Mouse (Mus musculus) stomach, postnatal 0 days (tissue): ENCODE data around the gene Fsip1. TPM values are rescaled to one million over a fixed set of nuclear protein-coding genes. Genes with fewer than 3 reads are reported as not detected.

Source experiments
- ATAC-seq: fragments of 200-750 bp; cut with Nextera tagmentation; 2 replicates; pipeline ENCODE4 v1.8.0; 2017; ENCODE audit not compliant: low FRiP score, low TSS enrichment
- DNase-seq: peaks from one replicate; pipeline ENCODE4 v3.0.0-alpha.2; 2016; ENCODE audit warnings: low spot score
- H3K27ac ChIP-seq: fragments of 300-500 bp; sonication (generic); replicated peaks from 2 replicates; pipeline ENCODE4 v1.5.1; 2014; ENCODE audit warnings: mild to moderate bottlenecking, control low read depth
- H3K27me3 ChIP-seq: fragments of 300-500 bp; sonication (generic); 2 replicates; pipeline ENCODE4 v1.6.1; 2014; ENCODE audit warnings: low read length; ENCODE audit not compliant: control insufficient read depth, insufficient read depth
- H3K36me3 ChIP-seq: fragments of 300-500 bp; sonication (generic); 2 replicates; pipeline ENCODE4 v1.6.1; 2014; ENCODE audit warnings: low read length, mixed read lengths; ENCODE audit not compliant: control insufficient read depth, insufficient read depth
- H3K4me1 ChIP-seq: fragments of 300-500 bp; sonication (generic); replicated peaks from 2 replicates; pipeline ENCODE4 v1.6.1; 2014; ENCODE audit warnings: antibody characterized with exemption; ENCODE audit not compliant: control insufficient read depth, insufficient read depth
- H3K4me2 ChIP-seq: fragments of 300-500 bp; sonication (generic); replicated peaks from 2 replicates; pipeline ENCODE4 v1.6.1; 2014; ENCODE audit warnings: low read depth, mild to moderate bottlenecking, control low read depth, moderate library complexity
- H3K4me3 ChIP-seq: fragments of 300-500 bp; sonication (generic); 2 replicates; pipeline ENCODE4 v1.5.1; 2014; ENCODE audit warnings: low read depth, low read length, control low read depth
- H3K9ac ChIP-seq: fragments of 300-500 bp; sonication (generic); 2 replicates; pipeline ENCODE4 v1.6.1; 2014; ENCODE audit warnings: mild to moderate bottlenecking, low read length, control low read depth, mixed read lengths
- H3K9me3 ChIP-seq: fragments of 300-500 bp; sonication (generic); 2 replicates; pipeline ENCODE4 v1.6.1; 2016; ENCODE audit warnings: low read length; ENCODE audit not compliant: control insufficient read depth
- CTCF ChIP-seq: IDR thresholded peaks from 2 replicates; pipeline ENCODE4 v1.5.1; 2016; ENCODE audit warnings: antibody characterized with exemption, low read depth, mild to moderate bottlenecking, moderate library complexity
- EP300 ChIP-seq: optimal IDR thresholded peaks from 2 replicates; pipeline ENCODE3; 2016; ENCODE audit warnings: antibody characterized with exemption
- WGBS: fragments of 180-500 bp; shearing (Covaris S2); extraction: QIAGEN DNeasy Blood & Tissue Kit; methylation state at CpG from one replicate; pipeline ENCODE4 v1.1.7; 2014; 5-methylcytosine and 5-hydroxymethylcytosine counted together
- polyA plus RNA-seq: library from polyadenylated mRNA; unstranded; fragments of >200 nt; fragmentation: Nextera tagmentation; extraction: Ambion mirVana; gene quantifications from 2 replicates; pipeline ENCODE4 v1.2.1, GENCODE M21; 2015

Fsip1 gene
- polyA plus RNA-seq, 1 experiment from 2014 or later = 0.07 TPM

- Histone ChIP-seq H3K27me3 (no peaks in the 10 kb centered on the region), H3K27ac (no peak overlapping the region), H3K9ac (no peak overlapping the region), H3K4me3 (no peak overlapping the region), H3K9me3 (no peaks in the 10 kb centered on the region), H3K4me1 (no peaks in the 10 kb centered on the region), H3K36me3 (no peaks in the 10 kb centered on the region), H3K4me2 (no peak overlapping the region)
- WGBS = 34% methylated on average over 8 of the region's 8 CpGs
- ATAC-seq (no peak), DNase-seq (no peak)
- TF ChIP-seq EP300 (no peak), CTCF (no peak)
These were observed 50.7 kb downstream of the Fsip1 start for GRCm38 (mm10) chr2:118205991-118206585.

- no peaks in the 10 kb centered on the region for H3K4me1 ChIP-seq
- ATAC-seq (no peak), DNase-seq (no peak)
- no peaks in the 10 kb centered on the region for H3K27me3 ChIP-seq
- H3K9ac ChIP-seq = no peak overlapping the region
- no peak for TF ChIP-seq EP300
- no peak for TF ChIP-seq CTCF
- WGBS = 64% methylated on average over 4 of the region's 4 CpGs
- no peak overlapping the region for H3K4me2 ChIP-seq
- no peak overlapping the region for H3K27ac ChIP-seq
- H3K36me3 ChIP-seq = no peaks in the 10 kb centered on the region
- no peaks in the 10 kb centered on the region for H3K9me3 ChIP-seq
- H3K4me3 ChIP-seq = no peak overlapping the region
These were observed 52.1 kb downstream of the Fsip1 start for GRCm38 (mm10) chr2:118204646-118205045.

GRCm38 (mm10) chr2:118203739-118204461 is 52.9 kb downstream of the Fsip1 start:
- Histone ChIP-seq H3K27me3 (no peaks in the 10 kb centered on the region), H3K4me2 (0 out of 2 replicates have a peak overlapping the region, but pooled peaks have one; percentile 8), H3K9me3 (no peaks in the 10 kb centered on the region), H3K4me3 (no peak overlapping the region), H3K4me1 (no peaks in the 10 kb centered on the region), H3K27ac (no peak overlapping the region), H3K9ac (peak overlapping the region; percentile 1; the same call in 1 of the 2 replicates), H3K36me3 (no peaks in the 10 kb centered on the region)
- 15% methylated on average over 16 of the region's 16 CpGs for WGBS
- DNase-seq (no peak), ATAC-seq (no peak)
- TF ChIP-seq CTCF (no peak), EP300 (no peak)

- DNase-seq (no peak), ATAC-seq (no peak)
- no peak overlapping the region for H3K9ac ChIP-seq
- H3K27ac ChIP-seq = no peak overlapping the region
- H3K4me2 ChIP-seq = no peak overlapping the region
- no peaks in the 10 kb centered on the region for H3K27me3 ChIP-seq
- no peaks in the 10 kb centered on the region for H3K9me3 ChIP-seq
- H3K4me3 ChIP-seq = no peak overlapping the region
- TF ChIP-seq CTCF (no peak), EP300 (no peak)
- WGBS = 70% methylated on average over 2 of the region's 2 CpGs
- no peaks in the 10 kb centered on the region for H3K4me1 ChIP-seq
- no peaks in the 10 kb centered on the region for H3K36me3 ChIP-seq
These were observed 53.8 kb downstream of the Fsip1 start for GRCm38 (mm10) chr2:118202934-118203333.

DNA sequence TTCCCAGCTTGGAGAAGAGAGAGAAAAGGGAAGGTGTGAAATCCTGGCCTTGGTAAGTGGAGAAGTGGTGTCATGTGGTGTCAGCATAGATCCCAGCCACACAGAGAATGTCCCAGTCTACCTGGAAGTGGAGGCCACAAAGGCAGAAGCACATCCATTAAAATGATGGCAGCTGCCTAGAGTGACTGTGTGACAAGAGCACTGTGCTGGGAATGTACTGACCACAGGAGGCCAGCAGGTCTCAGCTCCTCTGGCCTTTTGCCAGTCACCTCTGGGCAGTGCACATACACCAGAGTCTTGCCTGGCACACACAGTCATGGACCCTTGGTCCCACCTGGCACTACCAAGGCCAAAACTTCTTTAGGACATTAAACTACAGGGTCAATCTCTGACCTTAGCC is 54.8 kb downstream of the Fsip1 start:
- Histone ChIP-seq H3K9ac (no peak overlapping the region), H3K4me2 (no peak overlapping the region), H3K36me3 (no peaks in the 10 kb centered on the region), H3K4me3 (no peak overlapping the region), H3K27ac (no peak overlapping the region), H3K9me3 (no peaks in the 10 kb centered on the region), H3K4me1 (no peaks in the 10 kb centered on the region), H3K27me3 (no peaks in the 10 kb centered on the region)
- TF ChIP-seq CTCF = no peak
- TF ChIP-seq EP300 = no peak
- no peak for ATAC-seq
- no peak for DNase-seq

- TF ChIP-seq CTCF (peak; percentile 95), EP300 (no peak)
- Histone ChIP-seq H3K4me1 (no peaks in the 10 kb centered on the region), H3K27ac (no peak overlapping the region), H3K4me3 (no peak overlapping the region), H3K27me3 (no peaks in the 10 kb centered on the region), H3K9me3 (no peaks in the 10 kb centered on the region), H3K36me3 (no peaks in the 10 kb centered on the region), H3K4me2 (no peak overlapping the region), H3K9ac (no peak overlapping the region)
- 0 out of 2 replicates have a peak, but pooled peaks have one; percentile 54 for ATAC-seq
- WGBS = 9% methylated on average over 5 of the region's 5 CpGs
- peak; percentile 77 for DNase-seq
These were observed 56.9 kb downstream of the Fsip1 start for GRCm38 (mm10) chr2:118199867-118200266.
